Mouse (Mus musculus) hindbrain, embryonic 15.5 days (tissue): ENCODE measurements around the gene Fignl2. TPM values are rescaled to one million over a fixed set of nuclear protein-coding genes. Genes with fewer than 3 reads are reported as not detected.

Experiments
- ATAC-seq: fragments of 200-750 bp; cut with Nextera tagmentation; 2 replicates; pipeline ENCODE4 v1.8.0; 2017; ENCODE audit warnings: low read depth, moderate number of reproducible peaks, moderate TSS enrichment; ENCODE audit not compliant: low FRiP score
- H3K27ac ChIP-seq: fragments of 300-500 bp; sonication (generic); replicated peaks from 2 replicates; pipeline ENCODE4 v1.5.1; 2015; ENCODE audit warnings: mild to moderate bottlenecking, inconsistent platforms
- H3K27me3 ChIP-seq: fragments of 300-500 bp; sonication (generic); 2 replicates; pipeline ENCODE4 v1.6.1; 2015; ENCODE audit warnings: control low read depth, inconsistent platforms
- H3K36me3 ChIP-seq: fragments of 300-500 bp; sonication (generic); 2 replicates; pipeline ENCODE4 v1.6.1; 2015; ENCODE audit warnings: control low read depth, inconsistent platforms
- H3K4me1 ChIP-seq: fragments of 300-500 bp; sonication (generic); replicated peaks from 2 replicates; pipeline ENCODE4 v1.6.1; 2015; ENCODE audit warnings: control low read depth, inconsistent platforms
- H3K4me2 ChIP-seq: fragments of 300-500 bp; sonication (generic); 2 replicates; pipeline ENCODE4 v1.6.1; 2015; ENCODE audit warnings: moderate library complexity, mild to moderate bottlenecking, inconsistent platforms
- H3K4me3 ChIP-seq: fragments of 300-500 bp; sonication (generic); 2 replicates; pipeline ENCODE4 v1.5.1; 2015; ENCODE audit warnings: mild to moderate bottlenecking, inconsistent platforms
- H3K9ac ChIP-seq: fragments of 300-500 bp; sonication (generic); 2 replicates; pipeline ENCODE4 v1.6.1; 2015; ENCODE audit warnings: inconsistent platforms
- H3K9me3 ChIP-seq: fragments of 300-500 bp; sonication (generic); 2 replicates; pipeline ENCODE4 v1.6.1; 2016; ENCODE audit warnings: control low read depth, inconsistent platforms
- WGBS: fragments of 180-500 bp; shearing (Covaris S2); methylation state at CpG from one replicate; pipeline ENCODE4 v1.1.7; 2015; 5-methylcytosine and 5-hydroxymethylcytosine counted together
- polyA plus RNA-seq: library from polyadenylated mRNA; unstranded; fragments of >200 nt; fragmentation: Nextera tagmentation; extraction: Ambion mirVana; gene quantifications from 2 replicates; pipeline ENCODE4 v1.2.1, GENCODE M21; 2015

Fignl2 gene
- polyA plus RNA-seq, 1 experiment from 2014 or later = 0.10 TPM

DNA sequence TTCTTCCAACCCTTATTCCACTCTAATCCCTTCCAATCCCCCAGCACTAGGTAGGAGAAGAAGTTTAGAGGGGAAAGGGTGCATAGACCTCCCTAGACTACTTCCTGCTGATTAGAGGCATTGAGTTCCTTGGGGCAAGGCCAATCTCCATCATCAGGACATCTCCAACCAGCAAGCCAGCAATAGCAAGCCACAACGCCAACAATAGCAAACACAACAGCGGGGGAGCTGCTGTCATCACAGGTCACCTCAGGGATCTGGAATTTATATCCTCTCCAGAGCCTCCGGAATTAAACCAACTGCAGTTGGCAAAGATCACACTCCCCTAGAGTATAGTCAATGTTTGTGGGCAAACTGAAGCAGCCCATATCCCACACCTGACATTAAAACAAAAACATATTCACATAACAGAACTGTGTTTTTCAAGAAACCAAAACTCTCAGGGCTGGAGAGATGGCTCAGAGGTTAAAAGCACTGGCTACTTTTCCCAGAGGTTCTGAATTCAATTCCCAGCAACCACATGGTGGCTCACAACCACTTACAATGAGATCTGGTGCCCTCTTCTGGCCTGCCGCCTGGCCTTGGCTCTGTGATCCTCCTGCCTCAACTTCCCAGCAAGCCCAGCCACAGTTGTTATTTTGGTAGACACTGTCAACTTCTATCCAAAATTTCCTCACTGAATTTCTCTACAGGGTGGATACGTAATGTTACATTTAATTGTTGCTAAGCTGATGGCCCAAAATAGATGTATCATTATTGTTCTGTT, 29.7 kb upstream of the Fignl2 start:
- ATAC-seq = no peak
- 89% methylated on average over 5 of the region's 5 CpGs for WGBS
- Histone ChIP-seq H3K9ac (no peak overlapping the region), H3K27ac (no peak overlapping the region), H3K27me3 (no peaks in the 10 kb centered on the region), H3K4me1 (0 out of 2 replicates have a peak, but pooled peaks cover 3% of the 10 kb centered on the region), H3K4me3 (no peak overlapping the region), H3K9me3 (no peaks in the 10 kb centered on the region), H3K36me3 (no peaks in the 10 kb centered on the region), H3K4me2 (no peak overlapping the region)

DNA sequence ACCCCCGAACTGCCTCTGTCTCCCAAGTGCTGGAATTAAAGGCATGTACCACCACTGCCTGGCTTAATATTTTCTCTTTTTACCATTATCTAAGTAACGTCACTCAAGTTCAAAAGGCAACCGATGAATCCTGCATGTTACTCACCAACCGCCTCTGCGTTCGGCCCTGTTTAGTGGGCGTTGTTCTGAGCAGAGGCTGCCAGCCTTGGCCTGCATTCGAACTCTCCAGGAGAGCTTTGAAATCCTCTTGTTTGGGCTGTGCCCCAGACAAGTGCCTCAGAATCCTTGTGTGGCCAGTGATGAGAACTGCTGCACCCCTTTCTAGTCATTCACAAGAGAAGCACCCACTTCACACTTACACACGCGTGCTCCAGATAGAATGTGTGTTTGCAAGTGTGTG, 27.6 kb upstream of the Fignl2 start:
- Histone ChIP-seq H3K36me3 (no peaks in the 10 kb centered on the region), H3K4me2 (no peak overlapping the region), H3K4me3 (no peak overlapping the region), H3K4me1 (0 out of 2 replicates have a peak, but pooled peaks cover 3% of the 10 kb centered on the region), H3K27ac (no peak overlapping the region), H3K9me3 (no peaks in the 10 kb centered on the region), H3K9ac (no peak overlapping the region), H3K27me3 (no peaks in the 10 kb centered on the region)
- 86% methylated on average over 10 of the region's 10 CpGs for WGBS
- no peak for ATAC-seq

DNA sequence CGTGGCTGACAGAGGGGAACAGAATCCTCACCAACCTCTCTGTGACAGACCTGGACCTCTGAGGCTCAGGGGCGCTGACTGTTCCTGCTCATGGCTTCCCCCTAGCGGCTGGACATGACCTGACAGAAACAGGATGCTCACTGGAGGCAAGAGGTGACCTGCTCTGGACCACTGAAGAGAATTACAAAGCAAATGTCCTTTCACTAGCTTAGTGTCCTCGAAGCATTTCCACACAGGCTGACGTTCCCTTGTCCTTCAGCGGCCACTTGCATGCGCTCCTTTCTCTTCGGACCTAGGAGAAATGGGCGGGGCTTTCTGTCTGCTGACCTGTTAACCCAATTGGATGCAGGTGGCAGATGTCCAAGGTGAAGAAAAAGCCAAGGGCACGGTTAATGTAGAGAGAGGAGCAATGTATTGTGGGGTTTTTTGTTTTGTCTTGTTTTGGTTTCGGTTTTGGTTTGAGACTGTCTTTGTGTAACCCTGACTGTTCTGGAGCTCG, 27.2 kb upstream of the Fignl2 start:
- Histone ChIP-seq H3K4me3 (no peak overlapping the region), H3K36me3 (no peaks in the 10 kb centered on the region), H3K4me1 (0 out of 2 replicates have a peak, but pooled peaks cover 3% of the 10 kb centered on the region), H3K9me3 (no peaks in the 10 kb centered on the region), H3K27me3 (no peaks in the 10 kb centered on the region), H3K27ac (no peak overlapping the region), H3K9ac (no peak overlapping the region), H3K4me2 (peak overlapping the region; percentile 35; the same call in 1 of the 2 replicates)
- no peak for ATAC-seq
- 20% methylated on average over 12 of the region's 12 CpGs for whole genome bisulfite sequencing

DNA sequence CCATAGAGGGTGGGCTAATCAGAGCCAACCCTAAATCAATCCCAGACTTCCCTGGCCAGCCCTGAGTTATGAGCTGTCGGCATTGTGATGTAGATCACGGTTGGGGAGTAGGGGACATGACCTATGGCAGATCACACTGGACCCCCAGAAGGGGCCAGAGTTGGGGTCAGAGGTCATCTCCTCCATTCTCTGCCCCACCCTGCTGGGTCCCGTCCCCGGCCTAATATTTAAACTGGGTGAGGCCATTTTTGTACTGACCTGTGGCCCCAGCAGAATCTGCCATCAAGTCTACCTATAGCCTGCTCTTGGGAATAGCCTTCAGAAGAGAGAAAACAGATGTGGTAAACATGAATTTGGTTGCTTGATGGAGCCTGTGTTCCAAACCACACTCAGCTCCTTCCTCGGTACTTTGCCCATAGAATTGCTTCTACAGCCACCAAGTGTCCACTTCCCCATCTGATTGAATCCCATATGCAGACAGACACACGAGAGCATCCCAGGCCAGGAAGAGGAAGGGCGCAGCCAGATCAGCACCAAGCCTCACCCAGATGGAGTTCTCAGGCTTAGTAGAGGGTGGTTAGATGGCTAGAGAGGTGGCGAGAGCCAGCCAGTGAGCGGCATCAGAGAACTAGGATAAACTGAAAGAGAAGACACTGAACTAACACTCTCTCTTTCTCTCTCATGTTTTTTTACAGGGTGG, 25.4 kb upstream of the Fignl2 start:
- Histone ChIP-seq H3K27me3 (no peaks in the 10 kb centered on the region), H3K9me3 (no peaks in the 10 kb centered on the region), H3K36me3 (no peaks in the 10 kb centered on the region), H3K4me2 (no peak overlapping the region), H3K4me1 (peaks cover 4% of the 10 kb centered on the region; the same call in 1 of the 2 replicates), H3K4me3 (no peak overlapping the region), H3K9ac (no peak overlapping the region), H3K27ac (no peak overlapping the region)
- ATAC-seq = no peak
- 70% methylated on average over 9 of the region's 9 CpGs for whole genome bisulfite sequencing

DNA sequence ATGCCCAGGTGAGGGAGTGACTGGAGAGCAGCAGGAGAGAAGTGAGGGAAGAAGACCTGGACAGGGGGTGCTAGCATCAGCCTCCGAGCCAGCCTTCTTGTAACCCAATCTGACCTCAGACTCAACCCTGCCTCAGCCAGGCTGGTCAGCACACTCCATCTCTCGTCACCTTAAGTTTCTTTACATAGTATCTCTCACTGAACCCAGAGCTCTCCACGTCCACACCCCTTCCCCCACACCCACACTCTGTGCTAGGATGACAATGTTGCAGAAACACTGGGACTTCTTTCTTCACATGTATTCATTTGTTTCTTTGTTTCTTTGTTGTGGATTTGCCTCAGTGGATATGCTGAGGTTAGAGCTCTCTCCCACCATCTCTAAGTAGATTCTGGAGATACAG, 22.6 kb upstream of the Fignl2 start:
- ATAC-seq = no peak
- H3K27me3 ChIP-seq = no peaks in the 10 kb centered on the region
- H3K27ac ChIP-seq = no peak overlapping the region
- no peak overlapping the region for H3K4me3 ChIP-seq
- no peaks in the 10 kb centered on the region for H3K9me3 ChIP-seq
- H3K4me2 ChIP-seq = no peak overlapping the region
- no peak overlapping the region for H3K9ac ChIP-seq
- 90% methylated on average over 3 of the region's 3 CpGs for WGBS
- no peaks in the 10 kb centered on the region for H3K36me3 ChIP-seq
- H3K4me1 ChIP-seq = peaks cover 15% of the 10 kb centered on the region

DNA sequence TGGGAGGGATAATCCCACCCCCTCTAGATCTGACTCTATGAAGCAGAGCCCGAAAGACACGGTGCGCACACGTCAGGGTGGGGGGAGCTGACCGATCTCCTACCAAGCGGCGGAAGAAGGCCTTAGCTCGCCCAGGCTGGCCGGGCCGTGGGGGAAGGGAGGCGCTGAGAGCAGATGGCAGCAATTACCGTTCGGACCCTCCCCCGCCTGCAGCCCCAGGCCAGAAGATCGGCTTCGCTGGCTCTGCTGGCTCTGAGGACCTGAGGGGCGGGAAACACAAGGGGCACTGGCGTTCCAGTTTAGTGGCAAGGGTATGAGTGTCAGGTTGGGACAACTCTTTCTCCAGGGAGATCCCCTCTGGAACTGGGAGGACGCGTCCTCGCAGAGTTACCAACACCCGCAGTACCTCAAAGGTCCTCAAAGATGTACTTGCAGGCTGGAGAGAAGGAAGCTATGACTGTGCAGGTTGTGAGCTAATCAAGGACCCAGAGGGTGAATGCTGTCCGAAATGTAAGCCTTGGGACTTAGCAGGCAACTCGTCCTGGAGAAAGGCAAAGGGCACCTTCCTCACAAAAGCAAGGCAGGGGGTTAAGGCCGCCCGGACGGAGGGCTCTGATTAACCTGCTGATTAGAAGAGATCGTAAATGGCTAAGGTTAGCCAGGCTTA, 19.8 kb upstream of the Fignl2 start:
- no peak overlapping the region for H3K4me3 ChIP-seq
- H3K27ac ChIP-seq = no peak overlapping the region
- ATAC-seq = 0 out of 2 replicates have a peak, but pooled peaks have one; percentile 23
- H3K4me1 ChIP-seq = peaks cover 20% of the 10 kb centered on the region
- no peaks in the 10 kb centered on the region for H3K9me3 ChIP-seq
- H3K9ac ChIP-seq = no peak overlapping the region
- H3K4me2 ChIP-seq = peak overlapping the region; percentile 36
- 6% methylated on average over 28 of the region's 28 CpGs for WGBS
- no peaks in the 10 kb centered on the region for H3K27me3 ChIP-seq
- H3K36me3 ChIP-seq = no peaks in the 10 kb centered on the region

DNA sequence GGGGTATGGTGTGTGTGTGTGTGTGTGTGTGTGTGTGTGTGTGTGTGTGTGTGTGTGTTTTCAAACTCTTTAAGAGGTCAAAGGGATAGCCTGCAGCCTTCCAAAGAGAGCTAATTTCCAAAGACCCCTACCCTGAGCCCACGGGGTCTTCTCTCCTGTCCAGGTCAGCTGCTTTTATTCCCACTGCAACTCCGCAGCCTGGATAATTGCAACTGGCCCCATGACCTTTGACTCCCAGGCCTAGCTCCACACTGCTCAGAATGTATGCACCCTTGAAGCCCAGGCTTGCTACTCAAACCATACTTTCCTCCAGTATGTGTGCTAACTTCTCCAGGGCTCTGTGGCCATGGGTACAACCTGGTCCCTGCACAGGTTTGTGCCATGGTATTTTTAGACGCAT, 17.0 kb upstream of the Fignl2 start:
- Histone ChIP-seq H3K4me2 (no peak overlapping the region), H3K9me3 (no peaks in the 10 kb centered on the region), H3K9ac (no peak overlapping the region), H3K27me3 (no peaks in the 10 kb centered on the region), H3K4me1 (peaks cover 30% of the 10 kb centered on the region), H3K27ac (no peak overlapping the region), H3K4me3 (no peak overlapping the region), H3K36me3 (no peaks in the 10 kb centered on the region)
- 49% methylated on average over 3 of the region's 3 CpGs for WGBS
- no peak for ATAC-seq

DNA sequence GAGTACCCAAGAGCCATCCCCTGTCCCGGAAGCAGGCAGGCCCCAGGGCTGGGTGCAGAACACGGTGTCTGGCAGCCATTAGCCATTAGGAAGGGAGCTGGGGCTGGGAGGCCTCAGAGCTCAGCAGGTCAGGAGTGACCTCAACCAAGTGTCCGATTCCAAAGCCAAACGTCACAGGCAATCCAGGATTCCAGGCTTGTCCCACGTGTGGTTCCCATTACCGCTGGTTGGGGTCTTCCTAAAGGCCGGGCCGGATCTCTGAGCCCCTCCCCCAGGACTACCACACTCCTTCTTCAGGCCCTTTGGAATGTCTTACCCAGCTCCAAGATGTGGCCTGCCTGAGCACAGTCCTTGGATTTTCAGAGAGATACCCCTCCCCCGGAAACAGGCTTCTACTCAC, 16.6 kb upstream of the Fignl2 start:
- Histone ChIP-seq H3K4me2 (no peak overlapping the region), H3K36me3 (no peaks in the 10 kb centered on the region), H3K27ac (no peak overlapping the region), H3K9ac (no peak overlapping the region), H3K4me3 (no peak overlapping the region), H3K27me3 (no peaks in the 10 kb centered on the region), H3K4me1 (peaks cover 30% of the 10 kb centered on the region), H3K9me3 (no peaks in the 10 kb centered on the region)
- WGBS = 59% methylated on average over 9 of the region's 9 CpGs
- no peak for ATAC-seq

DNA sequence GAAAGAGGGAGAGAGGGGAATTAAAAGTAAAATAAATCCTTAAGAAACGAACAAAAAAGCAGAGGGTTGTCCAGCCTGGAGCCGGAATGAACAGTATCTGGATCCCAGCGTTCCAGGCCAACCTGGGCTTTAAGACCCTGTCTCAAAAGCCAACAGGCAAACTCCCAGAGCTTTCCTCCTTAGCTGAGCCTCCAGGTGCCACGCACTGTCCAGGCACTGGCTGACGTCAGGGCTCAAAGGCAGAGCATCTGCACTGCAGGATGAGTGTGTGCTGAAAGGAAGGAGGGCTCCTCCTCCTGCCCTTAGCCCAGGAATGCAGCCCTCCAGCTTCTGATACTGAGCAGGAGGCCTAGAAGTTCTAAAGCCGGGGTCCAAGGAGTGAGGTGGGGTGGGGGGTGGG, 15.6 kb upstream of the Fignl2 start:
- Histone ChIP-seq H3K27ac (no peak overlapping the region), H3K4me1 (peaks cover 30% of the 10 kb centered on the region), H3K4me3 (no peak overlapping the region), H3K9ac (no peak overlapping the region), H3K27me3 (no peaks in the 10 kb centered on the region), H3K36me3 (no peaks in the 10 kb centered on the region), H3K4me2 (no peak overlapping the region), H3K9me3 (no peaks in the 10 kb centered on the region)
- WGBS = 48% methylated on average over 6 of the region's 6 CpGs
- ATAC-seq = no peak

DNA sequence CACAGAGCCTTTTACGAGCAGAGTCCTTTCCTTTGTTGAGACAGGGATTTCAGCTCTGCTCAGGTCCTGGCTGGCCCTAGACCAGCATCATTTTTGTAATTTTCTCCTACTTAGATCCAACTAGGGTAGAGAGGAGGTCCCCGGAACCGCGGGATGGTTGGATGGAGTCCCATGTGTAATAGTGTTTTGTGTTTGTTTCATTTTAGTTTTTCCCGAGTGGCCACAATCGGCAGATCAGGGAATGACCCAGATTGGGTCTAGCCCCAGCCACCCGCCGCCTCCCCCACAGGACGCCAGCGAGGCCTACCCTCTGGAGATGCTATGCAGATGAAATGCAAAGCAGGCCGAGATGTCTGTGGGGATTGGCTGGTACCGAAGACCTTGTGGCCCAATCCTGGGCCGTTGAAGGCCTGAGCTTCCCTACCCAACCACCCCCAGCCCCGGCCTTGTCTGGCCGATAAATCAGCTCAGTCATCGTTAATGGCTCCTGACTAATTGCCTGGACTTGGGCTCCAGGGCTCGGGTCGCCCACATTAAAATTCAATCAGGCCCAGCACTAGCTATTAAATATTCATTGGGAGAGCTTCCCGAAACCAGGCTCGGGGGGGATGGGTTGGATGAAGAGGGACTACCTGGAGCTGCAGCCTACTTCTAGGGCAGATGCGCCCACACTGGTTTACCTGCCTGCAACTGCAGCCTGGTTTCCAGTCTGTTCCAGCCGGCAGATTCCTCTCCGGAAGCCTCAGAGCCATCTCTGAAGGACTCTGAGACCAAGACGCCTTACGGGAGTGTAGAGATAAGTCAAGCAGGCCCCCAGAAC, 14.7 kb upstream of the Fignl2 start:
- H3K9ac ChIP-seq = 0 out of 2 replicates have a peak overlapping the region, but pooled peaks have one; percentile 2
- H3K9me3 ChIP-seq = no peaks in the 10 kb centered on the region
- H3K36me3 ChIP-seq = no peaks in the 10 kb centered on the region
- no peaks in the 10 kb centered on the region for H3K27me3 ChIP-seq
- peak; percentile 81 for ATAC-seq
- no peak overlapping the region for H3K4me3 ChIP-seq
- H3K4me2 ChIP-seq = peak overlapping the region; percentile 19
- WGBS = 13% methylated on average over 25 of the region's 25 CpGs
- H3K27ac ChIP-seq = peak overlapping the region; percentile 60
- H3K4me1 ChIP-seq = peaks cover 28% of the 10 kb centered on the region

DNA sequence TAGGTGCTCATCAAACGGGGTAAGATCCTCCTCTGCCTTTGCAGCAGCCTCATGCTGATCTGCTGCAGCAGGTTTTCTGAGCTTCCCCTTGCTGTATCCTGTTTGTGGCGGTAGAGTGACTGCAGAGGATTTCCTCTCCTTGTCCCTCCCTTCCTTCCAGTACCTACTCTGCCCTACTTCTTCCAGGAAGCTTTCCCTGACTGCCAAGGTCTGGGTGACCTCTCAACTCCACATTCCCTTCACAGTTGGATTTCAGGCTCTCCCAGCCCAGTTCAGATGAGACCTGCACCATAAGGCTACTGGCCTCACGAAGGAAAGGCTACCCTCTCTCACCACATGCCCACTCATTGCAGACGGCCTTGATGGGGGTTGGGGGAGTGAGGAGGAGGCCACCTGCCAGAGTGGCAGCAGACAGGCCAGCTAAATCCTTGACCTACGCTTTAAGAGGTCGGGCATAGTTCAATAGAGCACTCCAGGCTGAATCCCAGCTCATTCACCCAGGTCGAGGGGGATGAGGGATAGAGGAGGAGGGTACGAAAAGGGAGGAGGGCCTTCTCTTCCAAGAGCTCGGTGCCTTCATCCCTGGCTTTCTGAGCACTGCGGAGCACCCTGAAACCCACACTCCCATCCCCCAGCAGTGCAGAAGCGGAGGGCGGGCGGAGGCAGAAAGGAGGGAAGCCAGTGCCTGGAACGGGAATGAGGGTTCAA, 13.9 kb upstream of the Fignl2 start:
- Histone ChIP-seq H3K9me3 (no peaks in the 10 kb centered on the region), H3K4me2 (peak overlapping the region; percentile 19), H3K9ac (0 out of 2 replicates have a peak overlapping the region, but pooled peaks have one; percentile 2), H3K4me1 (peaks cover 25% of the 10 kb centered on the region), H3K36me3 (no peaks in the 10 kb centered on the region), H3K27ac (peak overlapping the region; percentile 47), H3K27me3 (no peaks in the 10 kb centered on the region), H3K4me3 (no peak overlapping the region)
- peak; percentile 10; the same call in 1 of the 2 replicates for ATAC-seq
- 22% methylated on average over 14 of the region's 14 CpGs for WGBS
